Mouse (Mus musculus) small intestine, adult 2 months (tissue): ENCODE results near the gene Cdc14a. TPM values are rescaled to one million over a fixed set of nuclear protein-coding genes. Genes with fewer than 3 reads are reported as not detected.

Source experiments
- H3K27ac ChIP-seq: fragments of 200-500 bp; 2 replicates; pipeline ENCODE4 v1.5.1; 2012; ENCODE audit warnings: low read depth, low read length, control low read depth, inconsistent platforms; ENCODE audit not compliant: insufficient read depth
- H3K27me3 ChIP-seq: fragments of 200-500 bp; 2 replicates; pipeline ENCODE4 v1.6.1; 2012; ENCODE audit warnings: mild to moderate bottlenecking, moderate library complexity, low read length, inconsistent platforms; ENCODE audit not compliant: control insufficient read depth, insufficient read depth
- H3K36me3 ChIP-seq: fragments of 200-500 bp; 2 replicates; pipeline ENCODE4 v1.6.1; 2012; ENCODE audit warnings: mild to moderate bottlenecking, low read length, control low read depth, inconsistent platforms; ENCODE audit not compliant: control insufficient read depth, insufficient read depth
- H3K4me1 ChIP-seq: fragments of 200-500 bp; 2 replicates; pipeline ENCODE4 v1.6.1; 2012; ENCODE audit warnings: low read length, inconsistent platforms, mixed read lengths; ENCODE audit not compliant: control insufficient read depth, insufficient read depth, insufficient read length
- H3K4me3 ChIP-seq: fragments of 200-500 bp; 2 replicates; pipeline ENCODE4 v1.5.1; 2012; ENCODE audit warnings: low read depth, mild to moderate bottlenecking, control low read depth, inconsistent platforms, low read length, moderate library complexity
- CTCF ChIP-seq: fragments of 200-500 bp; IDR thresholded peaks from 2 replicates; pipeline ENCODE4 v1.5.1; 2012; ENCODE audit warnings: low read depth, mild to moderate bottlenecking, control low read depth, inconsistent platforms, low read length, moderate library complexity, mixed read lengths; ENCODE audit not compliant: insufficient replicate concordance, insufficient read length; ENCODE audit errors: extremely low read depth
- POLR2A ChIP-seq: fragments of 200-500 bp; IDR thresholded peaks from 2 replicates; pipeline ENCODE4 v1.6.1; 2012; ENCODE audit warnings: low read depth, mild to moderate bottlenecking, control low read depth, inconsistent platforms, low read length, moderate library complexity
- WGBS: fragments of 180-500 bp; shearing (Covaris S2); methylation state at CpG from one replicate; pipeline ENCODE4 v1.1.7; 2018; 5-methylcytosine and 5-hydroxymethylcytosine counted together
- polyA plus RNA-seq: library from polyadenylated mRNA; depleted of rRNA; stranded (reverse); fragments of >200 nt; gene quantifications from 2 replicates; pipeline ENCODE4 v1.2.3, GENCODE M21; 2012

Gene Cdc14a
- polyA plus RNA-seq, 1 experiment: 8.6 TPM

GRCm38 (mm10) chr3:116251481-116252254 is 172.2 kb downstream of the Cdc14a start:
- 1% methylated on average over 86 of the region's 86 CpGs for WGBS
- Histone ChIP-seq H3K4me1 (peaks cover 4% of the 10 kb centered on the region), H3K27me3 (peaks cover 25% of the 10 kb centered on the region), H3K27ac (no peak overlapping the region), H3K4me3 (peak overlapping the region; percentile 38), H3K36me3 (no peaks in the 10 kb centered on the region)
- no peak for TF ChIP-seq CTCF
- no peak for TF ChIP-seq POLR2A

GRCm38 (mm10) chr3:116249026-116249425 is 174.8 kb downstream of the Cdc14a start:
- H3K36me3 ChIP-seq: no peaks in the 10 kb centered on the region
- no peak overlapping the region for H3K4me3 ChIP-seq
- TF ChIP-seq POLR2A (no peak), CTCF (no peak)
- 55% methylated on average over 2 of the region's 2 CpGs for WGBS
- peaks cover 25% of the 10 kb centered on the region for H3K27me3 ChIP-seq
- no peak overlapping the region for H3K27ac ChIP-seq
- peaks cover 4% of the 10 kb centered on the region for H3K4me1 ChIP-seq

- TF ChIP-seq POLR2A: no peak
- no peak for TF ChIP-seq CTCF
- 59% methylated on average over 6 of the region's 6 CpGs for WGBS
Measured at GRCm38 (mm10) chr3:116244476-116244875, 179.4 kb downstream of the Cdc14a start.

GRCm38 (mm10) chr3:116242685-116243084 is 181.1 kb downstream of the Cdc14a start:
- no peaks in the 10 kb centered on the region for H3K4me1 ChIP-seq
- WGBS: 85% methylated on average over 9 of the region's 9 CpGs
- TF ChIP-seq POLR2A (no peak), CTCF (no peak)
- H3K4me3 ChIP-seq: no peak overlapping the region
- H3K36me3 ChIP-seq: no peaks in the 10 kb centered on the region
- H3K27me3 ChIP-seq: no peaks in the 10 kb centered on the region
- no peak overlapping the region for H3K27ac ChIP-seq

More at GRCm38 (mm10) chr3:116244476-116244875, 179.4 kb downstream of the Cdc14a start:
- no peak overlapping the region for H3K4me3 ChIP-seq
- no peak overlapping the region for H3K27ac ChIP-seq
- H3K4me1 ChIP-seq: no peaks in the 10 kb centered on the region
- no peaks in the 10 kb centered on the region for H3K27me3 ChIP-seq
- H3K36me3 ChIP-seq: no peaks in the 10 kb centered on the region

GRCm38 (mm10) chr3:116237527-116237926 is 186.3 kb downstream of the Cdc14a start:
- H3K27ac ChIP-seq: no peak overlapping the region
- WGBS: 86% methylated on average over 5 of the region's 5 CpGs
- H3K27me3 ChIP-seq: no peaks in the 10 kb centered on the region
- H3K4me1 ChIP-seq: no peaks in the 10 kb centered on the region
- H3K36me3 ChIP-seq: no peaks in the 10 kb centered on the region
- TF ChIP-seq CTCF (no peak), POLR2A (no peak)
- no peak overlapping the region for H3K4me3 ChIP-seq

- H3K4me3 ChIP-seq: no peak overlapping the region
- H3K36me3 ChIP-seq: no peaks in the 10 kb centered on the region
- 62% methylated on average over 4 of the region's 4 CpGs for WGBS
- H3K27ac ChIP-seq: no peak overlapping the region
- no peaks in the 10 kb centered on the region for H3K27me3 ChIP-seq
- H3K4me1 ChIP-seq: no peaks in the 10 kb centered on the region
- TF ChIP-seq CTCF: no peak
- no peak for TF ChIP-seq POLR2A
Measured at GRCm38 (mm10) chr3:116236856-116237255, 187.0 kb downstream of the Cdc14a start.

GRCm38 (mm10) chr3:116233515-116233914 is 190.3 kb downstream of the Cdc14a start:
- no peak overlapping the region for H3K4me3 ChIP-seq
- TF ChIP-seq CTCF: no peak
- TF ChIP-seq POLR2A: no peak
- no peaks in the 10 kb centered on the region for H3K36me3 ChIP-seq
- H3K4me1 ChIP-seq: no peaks in the 10 kb centered on the region
- H3K27ac ChIP-seq: no peak overlapping the region
- WGBS: 88% methylated on average over 3 of the region's 3 CpGs
- H3K27me3 ChIP-seq: no peaks in the 10 kb centered on the region
